Mouse (Mus musculus): Measurements from ENCODE around the gene Cd79a. TPM values are rescaled to one million over a fixed set of nuclear protein-coding genes. Genes with fewer than 3 reads are reported as not detected.
A peak's percentile ranks its signal among the peaks of the same experiment; 100 is the strongest.

The Cd79a gene
- polyA plus RNA-seq, 1 experiment from 2014 or later = 0.13 TPM

GRCm38 (mm10) chr7:24949958-24950623 lies 52.9 kb downstream of the Cd79a start:
- WGBS = under 1% methylated on average over 8 of the region's 8 CpGs
- Histone ChIP-seq H3K4me1 (replicated peaks) (peaks cover 78% of the 10 kb centered on the region), H3K27ac (peak overlapping the region; percentile 46; the same call in 1 of the 2 replicates)

More at GRCm38 (mm10) chr7:24949958-24950623, 52.9 kb downstream of the Cd79a start:
- H3K4me3 ChIP-seq = no peak overlapping the region
- H3K9me3 ChIP-seq = no peaks in the 10 kb centered on the region
- H3K36me3 ChIP-seq = no peaks in the 10 kb centered on the region
- H3K27me3 ChIP-seq (ENCODE audit: insufficient read depth, poor library complexity, severe bottlenecking) = peaks cover 100% of the 10 kb centered on the region
- peak; percentile 89 for DNase-seq (ENCODE audit: low spot score)

Other genes with a start within 250 kb of the Cd79a start
- gene Tex101, start 220.7 kb upstream of the Cd79a start, polyA plus RNA-seq (2016; fragmentation: Nextera tagmentation; extraction: Ambion mirVana) = not detected in 2 replicates
- gene BC049730, start 188.1 kb upstream of the Cd79a start, polyA plus RNA-seq (2016; fragmentation: Nextera tagmentation; extraction: Ambion mirVana) = not detected in 2 replicates
- gene Gm4763, start 170.5 kb upstream of the Cd79a start, polyA plus RNA-seq (2016; fragmentation: Nextera tagmentation; extraction: Ambion mirVana) = not detected in 2 replicates
- not detected in 2 replicates for gene Cd177, start 137.1 kb upstream of the Cd79a start, polyA plus RNA-seq (2016; fragmentation: Nextera tagmentation; extraction: Ambion mirVana)
- 0.21 TPM in 1 of 2 replicates, not detected in the other for gene Ceacam10, start 120.2 kb upstream of the Cd79a start, polyA plus RNA-seq (2016; fragmentation: Nextera tagmentation; extraction: Ambion mirVana)
- gene Gm9844, start 35.2 kb upstream of the Cd79a start, polyA plus RNA-seq (2016; fragmentation: Nextera tagmentation; extraction: Ambion mirVana) = 15.5 and 24.3 TPM in 2 replicates
- gene Lypd4, start 27.4 kb upstream of the Cd79a start, polyA plus RNA-seq (2016; fragmentation: Nextera tagmentation; extraction: Ambion mirVana) = not detected in 2 replicates
- gene Dmrtc2, start 27.3 kb upstream of the Cd79a start, polyA plus RNA-seq (2016; fragmentation: Nextera tagmentation; extraction: Ambion mirVana) = not detected in 2 replicates
- gene Rps19, start 13.0 kb upstream of the Cd79a start, polyA plus RNA-seq (2016; fragmentation: Nextera tagmentation; extraction: Ambion mirVana) = 1,985 and 2,165 TPM in 2 replicates
- gene Arhgef1, start 5.5 kb downstream of the Cd79a start, polyA plus RNA-seq (2016; fragmentation: Nextera tagmentation; extraction: Ambion mirVana) = 72.4 and 76.0 TPM in 2 replicates
- 0.42 and 2.7 TPM in 2 replicates for gene Gm4881, start 47.1 kb downstream of the Cd79a start, polyA plus RNA-seq (2016; fragmentation: Nextera tagmentation; extraction: Ambion mirVana)
- 98.4 and 126 TPM in 2 replicates for gene Rabac1, start 75.4 kb downstream of the Cd79a start, polyA plus RNA-seq (2016; fragmentation: Nextera tagmentation; extraction: Ambion mirVana)
- gene Atp1a3, start 108.6 kb downstream of the Cd79a start, polyA plus RNA-seq (2016; fragmentation: Nextera tagmentation; extraction: Ambion mirVana) = 11.8 and 45.9 TPM in 2 replicates
- 5.5 and 7.9 TPM in 2 replicates for gene Grik5, start 175.0 kb downstream of the Cd79a start, polyA plus RNA-seq (2016; fragmentation: Nextera tagmentation; extraction: Ambion mirVana)
- 44.4 and 45.9 TPM in 2 replicates for gene Zfp574, start 175.2 kb downstream of the Cd79a start, polyA plus RNA-seq (2016; fragmentation: Nextera tagmentation; extraction: Ambion mirVana)